Mouse (Mus musculus) embryonic facial prominence, embryonic 11.5 days (tissue): ENCODE measurements at regions not wholly inside any gene's neighbourhood (a gene's known extent, or its start where the extent isn't known, plus 50 kb on each side); places are given as distances from the start of the nearest gene placed in this dataset.
A peak's percentile ranks its signal among the peaks of the same experiment; 100 is the strongest.

Source experiments
- ATAC-seq: fragments of 200-750 bp; cut with Nextera tagmentation; replicated peaks from 2 replicates; pipeline ENCODE4 v1.8.0; 2017; ENCODE audit warnings: low read depth; ENCODE audit not compliant: insufficient number of reproducible peaks, low FRiP score, low TSS enrichment
- DNase-seq: peaks from one replicate; pipeline ENCODE4 v3.0.0-alpha.2; 2015; ENCODE audit warnings: low spot score
- H3K27ac ChIP-seq: fragments of 300-500 bp; sonication (generic); replicated peaks from 2 replicates; pipeline ENCODE4 v1.5.1; 2014; ENCODE audit warnings: mild to moderate bottlenecking, low read depth, low read length, control low read depth
- H3K27me3 ChIP-seq: fragments of 300-500 bp; sonication (generic); 2 replicates; pipeline ENCODE4 v1.6.1; 2014; ENCODE audit warnings: mild to moderate bottlenecking, low read length, moderate library complexity, mixed read lengths; ENCODE audit not compliant: control insufficient read depth, insufficient read depth
- H3K36me3 ChIP-seq: fragments of 300-500 bp; sonication (generic); replicated peaks from 2 replicates; pipeline ENCODE4 v1.6.1; 2014; ENCODE audit warnings: low read depth, mild to moderate bottlenecking, low read length, moderate library complexity, mixed read lengths; ENCODE audit not compliant: control insufficient read depth, insufficient read depth
- H3K4me1 ChIP-seq: fragments of 300-500 bp; sonication (generic); 2 replicates; pipeline ENCODE4 v1.6.1; 2014; ENCODE audit warnings: low read length, mixed read lengths; ENCODE audit not compliant: control insufficient read depth, insufficient read depth
- H3K4me2 ChIP-seq: fragments of 300-500 bp; sonication (generic); 2 replicates; pipeline ENCODE4 v1.6.1; 2014; ENCODE audit warnings: low read depth, mild to moderate bottlenecking, control low read depth, low read length, moderate library complexity
- H3K4me3 ChIP-seq: fragments of 300-500 bp; sonication (generic); 2 replicates; pipeline ENCODE4 v1.5.1; 2014; ENCODE audit warnings: low read depth, low read length, control low read depth
- H3K9ac ChIP-seq: fragments of 300-500 bp; sonication (generic); replicated peaks from 2 replicates; pipeline ENCODE4 v1.6.1; 2014; ENCODE audit warnings: mild to moderate bottlenecking, control low read depth, low read length
- H3K9me3 ChIP-seq: fragments of 300-500 bp; sonication (generic); replicated peaks from 2 replicates; pipeline ENCODE4 v1.6.1; 2016; ENCODE audit warnings: mild to moderate bottlenecking, low read length, inconsistent platforms, mixed read lengths; ENCODE audit not compliant: control insufficient read depth
- WGBS: fragments of 180-500 bp; shearing (Covaris S2); extraction: QIAGEN DNeasy Blood & Tissue Kit; methylation state at CpG from one replicate; pipeline ENCODE4 v1.1.7; 2014; 5-methylcytosine and 5-hydroxymethylcytosine counted together

- ATAC-seq (no peak), DNase-seq (no peak)
- H3K27me3 ChIP-seq: peaks cover 2% of the 10 kb centered on the region; the same call in 1 of the 2 replicates
- H3K36me3 ChIP-seq: no peaks in the 10 kb centered on the region
- H3K4me2 ChIP-seq: no peak overlapping the region
- WGBS: 48% methylated on average over 5 of the region's 5 CpGs
- no peak overlapping the region for H3K4me3 ChIP-seq
- H3K4me1 ChIP-seq: peaks cover 2% of the 10 kb centered on the region; the same call in 1 of the 2 replicates
- no peak overlapping the region for H3K9ac ChIP-seq
- H3K9me3 ChIP-seq: no peaks in the 10 kb centered on the region
- no peak overlapping the region for H3K27ac ChIP-seq
Observed at GRCm38 (mm10) chr3:9341657-9342056, 268.2 kb downstream of the Zfp704 start.

GRCm38 (mm10) chr3:9341244-9341643 is 268.6 kb downstream of the Zfp704 start:
- Histone ChIP-seq H3K4me3 (no peak overlapping the region), H3K36me3 (no peaks in the 10 kb centered on the region), H3K9ac (no peak overlapping the region), H3K27me3 (peaks cover 2% of the 10 kb centered on the region; the same call in 1 of the 2 replicates), H3K4me1 (peaks cover 2% of the 10 kb centered on the region; the same call in 1 of the 2 replicates), H3K9me3 (no peaks in the 10 kb centered on the region), H3K4me2 (no peak overlapping the region; the same call in 1 of the 2 replicates), H3K27ac (no peak overlapping the region)
- ATAC-seq (no peak), DNase-seq (no peak)
- 34% methylated on average over 4 of the region's 4 CpGs for WGBS

- ATAC-seq: peak; percentile 66; the same call in 1 of the 2 replicates
Observed at GRCm38 (mm10) chr3:9340788-9341187, 269.1 kb downstream of the Zfp704 start.

GRCm38 (mm10) chr3:9340344-9340743 is 269.5 kb downstream of the Zfp704 start:
- H3K27ac ChIP-seq: no peak overlapping the region
- ATAC-seq: no peak

More at GRCm38 (mm10) chr3:9340788-9341187, 269.1 kb downstream of the Zfp704 start:
- no peak overlapping the region for H3K27ac ChIP-seq
- peaks cover 2% of the 10 kb centered on the region; the same call in 1 of the 2 replicates for H3K4me1 ChIP-seq
- H3K4me3 ChIP-seq: peak overlapping the region; percentile 25
- H3K9me3 ChIP-seq: no peaks in the 10 kb centered on the region
- 0 out of 2 replicates have a peak overlapping the region, but pooled peaks have one; percentile 32 for H3K9ac ChIP-seq
- H3K27me3 ChIP-seq: peaks cover 2% of the 10 kb centered on the region; the same call in 1 of the 2 replicates
- peak overlapping the region; percentile 48 for H3K4me2 ChIP-seq
- peak; percentile 67 for DNase-seq
- no peaks in the 10 kb centered on the region for H3K36me3 ChIP-seq
- 2% methylated on average over 15 of the region's 15 CpGs for WGBS

GRCm38 (mm10) chr3:9339669-9340068 is 270.2 kb downstream of the Zfp704 start:
- H3K9ac ChIP-seq: no peak overlapping the region
- peaks cover 2% of the 10 kb centered on the region; the same call in 1 of the 2 replicates for H3K4me1 ChIP-seq
- ATAC-seq: no peak
- no peaks in the 10 kb centered on the region for H3K9me3 ChIP-seq
- 81% methylated on average over 4 of the region's 4 CpGs for WGBS
- H3K36me3 ChIP-seq: no peaks in the 10 kb centered on the region
- H3K27ac ChIP-seq: no peak overlapping the region
- no peak for DNase-seq
- no peak overlapping the region for H3K4me3 ChIP-seq
- no peaks in the 10 kb centered on the region for H3K27me3 ChIP-seq
- H3K4me2 ChIP-seq: no peak overlapping the region

More at GRCm38 (mm10) chr3:9340344-9340743, 269.5 kb downstream of the Zfp704 start:
- H3K9ac ChIP-seq: no peak overlapping the region
- peaks cover 2% of the 10 kb centered on the region; the same call in 1 of the 2 replicates for H3K4me1 ChIP-seq
- no peak overlapping the region for H3K4me3 ChIP-seq
- 29% methylated on average over 4 of the region's 4 CpGs for WGBS
- no peaks in the 10 kb centered on the region for H3K36me3 ChIP-seq
- H3K4me2 ChIP-seq: peak overlapping the region; percentile 48
- DNase-seq: no peak
- peaks cover 2% of the 10 kb centered on the region; the same call in 1 of the 2 replicates for H3K27me3 ChIP-seq
- H3K9me3 ChIP-seq: no peaks in the 10 kb centered on the region

GRCm38 (mm10) chr3:9335580-9335979 is 274.3 kb downstream of the Zfp704 start:
- Histone ChIP-seq H3K4me3 (no peak overlapping the region), H3K9me3 (no peaks in the 10 kb centered on the region), H3K27ac (no peak overlapping the region), H3K4me2 (no peak overlapping the region), H3K9ac (no peak overlapping the region), H3K36me3 (no peaks in the 10 kb centered on the region), H3K4me1 (no peaks in the 10 kb centered on the region), H3K27me3 (no peaks in the 10 kb centered on the region; the same call in 1 of the 2 replicates)
- no peak for DNase-seq
- WGBS: 35% methylated on average over 4 of the region's 4 CpGs
- ATAC-seq: no peak
